Mouse (Mus musculus): ENCODE measurements around the gene Ganc. TPM values are rescaled to one million over a fixed set of nuclear protein-coding genes. Genes with fewer than 3 reads are reported as not detected.

Ganc gene
- polyA plus RNA-seq, 2 experiments: 4.8 to 5.1 TPM

DNA sequence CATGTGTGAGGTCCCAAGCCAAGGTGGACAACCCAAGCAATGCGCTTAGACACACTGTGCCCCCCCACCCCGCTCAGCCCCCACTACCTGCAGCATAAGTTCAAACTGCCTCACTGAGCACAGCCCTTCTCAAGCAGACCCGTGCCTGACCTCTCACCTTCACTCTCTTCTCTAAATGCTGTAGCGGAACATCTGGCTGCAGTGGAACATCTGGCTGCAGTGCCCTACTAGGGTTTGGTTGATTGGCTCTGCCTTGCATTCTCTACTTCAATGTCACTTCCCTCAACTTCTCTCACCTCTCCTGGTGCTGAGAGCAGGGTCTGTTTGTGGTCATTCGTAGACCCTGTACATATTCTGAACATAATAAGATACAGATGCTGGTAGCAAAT, 61.7 kb downstream of the Ganc start:
- Histone ChIP-seq H3K36me3 (replicated peaks; ENCODE audit: control insufficient read depth, insufficient read depth, low read depth) (no peaks in the 10 kb centered on the region), H3K9me3 (ENCODE audit: control insufficient read depth, low read length) (no peaks in the 10 kb centered on the region), H3K4me3 (ENCODE audit: insufficient read depth in 1 of 2, low read depth in 2 of 2, low read length in 2 of 2) (no peak overlapping the region), H3K27me3 (ENCODE audit: control insufficient read depth, insufficient read depth, low read length) (no peaks in the 10 kb centered on the region), H3K4me1 (replicated peaks; ENCODE audit: control insufficient read depth in 2 of 2, insufficient read depth in 2 of 2, low read length in 1 of 2) (peaks cover 0 to 18% of the 10 kb centered on the region in 2 experiments; a peak in 2 of 4 replicates), H3K27ac (no peak overlapping the region), H3K9ac (replicated peaks) (no peak overlapping the region), H3K4me2 (ENCODE audit: low read depth) (no peak overlapping the region)
- TF ChIP-seq CTCF (IDR thresholded peaks at IDR 0.05; ENCODE audit: low read depth): no peak
- no peak for TF ChIP-seq EP300 (IDR thresholded peaks at IDR 0.05; ENCODE audit: low read depth)
- 63% methylated on average over 5 of the region's 5 CpGs for WGBS (ENCODE audit: insufficient replicate concordance)
- ATAC-seq (ENCODE audit: insufficient read depth): no peak
- no peak for DNase-seq (ENCODE audit: low read depth in 3 of 3, low spot score in 3 of 3)

DNA sequence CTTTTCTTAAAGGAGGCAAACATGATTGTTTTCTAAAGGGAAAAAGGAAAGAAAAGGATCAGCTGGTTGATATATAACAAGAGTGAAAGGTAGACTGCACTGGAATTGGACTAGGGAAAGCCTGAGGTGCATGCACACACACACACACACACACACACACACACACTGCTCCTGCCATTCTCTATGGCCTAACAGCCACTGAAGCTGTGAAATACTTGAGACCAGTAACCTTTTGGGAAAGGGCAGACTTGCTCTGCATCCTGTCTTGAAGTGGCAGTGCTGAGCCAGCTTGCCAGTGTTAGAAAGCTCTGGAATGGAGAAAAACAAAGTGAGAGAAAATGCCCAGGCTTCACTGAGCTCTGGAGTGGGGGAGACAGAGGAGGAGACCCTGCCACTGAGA, 64.3 kb downstream of the Ganc start:
- ATAC-seq (ENCODE audit: insufficient read depth): no peak
- H3K9ac ChIP-seq (replicated peaks): no peak overlapping the region
- no peak overlapping the region for H3K4me3 ChIP-seq (ENCODE audit: insufficient read depth in 1 of 2, low read depth in 2 of 2, low read length in 2 of 2)
- no peaks in the 10 kb centered on the region for H3K36me3 ChIP-seq (replicated peaks; ENCODE audit: control insufficient read depth, insufficient read depth, low read depth)
- H3K4me2 ChIP-seq (ENCODE audit: low read depth): no peak overlapping the region
- no peaks in the 10 kb centered on the region for H3K27me3 ChIP-seq (ENCODE audit: control insufficient read depth, insufficient read depth, low read length)
- TF ChIP-seq CTCF (IDR thresholded peaks at IDR 0.05; ENCODE audit: low read depth) (no peak), EP300 (IDR thresholded peaks at IDR 0.05; ENCODE audit: low read depth) (no peak)
- H3K27ac ChIP-seq: no peak overlapping the region
- H3K9me3 ChIP-seq (ENCODE audit: control insufficient read depth, low read length): no peaks in the 10 kb centered on the region
- peaks cover 0 to 18% of the 10 kb centered on the region in 2 experiments; a peak in 2 of 4 replicates for H3K4me1 ChIP-seq (replicated peaks; ENCODE audit: control insufficient read depth in 2 of 2, insufficient read depth in 2 of 2, low read length in 1 of 2)
- no peak for DNase-seq (ENCODE audit: low read depth in 3 of 3, low spot score in 3 of 3)

GRCm38 (mm10) chr2:120469220-120469619, 65.5 kb downstream of the Ganc start:
- Histone ChIP-seq H3K4me3 (ENCODE audit: insufficient read depth in 1 of 2, low read depth in 2 of 2, low read length in 2 of 2) (no peak overlapping the region), H3K4me2 (ENCODE audit: low read depth) (no peak overlapping the region), H3K4me1 (replicated peaks; ENCODE audit: control insufficient read depth in 2 of 2, insufficient read depth in 2 of 2, low read length in 1 of 2) (peaks cover 0 to 10% of the 10 kb centered on the region in 2 experiments; a peak in 2 of 4 replicates), H3K9ac (replicated peaks) (no peak overlapping the region), H3K9me3 (ENCODE audit: control insufficient read depth, low read length) (no peaks in the 10 kb centered on the region), H3K27me3 (ENCODE audit: control insufficient read depth, insufficient read depth, low read length) (no peaks in the 10 kb centered on the region), H3K36me3 (replicated peaks; ENCODE audit: control insufficient read depth, insufficient read depth, low read depth) (no peaks in the 10 kb centered on the region), H3K27ac (no peak overlapping the region)
- DNase-seq (ENCODE audit: low read depth in 3 of 3, low spot score in 3 of 3): no peak
- no peak for TF ChIP-seq CTCF (IDR thresholded peaks at IDR 0.05; ENCODE audit: low read depth)
- no peak for TF ChIP-seq EP300 (IDR thresholded peaks at IDR 0.05; ENCODE audit: low read depth)
- ATAC-seq (ENCODE audit: insufficient read depth): no peak
- WGBS (ENCODE audit: insufficient replicate concordance): 40% methylated on average over 3 of the region's 3 CpGs

- H3K4me1 ChIP-seq (replicated peaks; ENCODE audit: control insufficient read depth in 2 of 2, insufficient read depth in 2 of 2, low read length in 1 of 2): peaks cover 0 to 8% of the 10 kb centered on the region in 2 experiments; a peak in 2 of 4 replicates
- H3K36me3 ChIP-seq (replicated peaks; ENCODE audit: control insufficient read depth, insufficient read depth, low read depth): no peaks in the 10 kb centered on the region
- 62% methylated on average over 10 of the region's 10 CpGs for WGBS (ENCODE audit: insufficient replicate concordance)
- H3K4me3 ChIP-seq (ENCODE audit: insufficient read depth in 1 of 2, low read depth in 2 of 2, low read length in 2 of 2): no peak overlapping the region
- H3K4me2 ChIP-seq (ENCODE audit: low read depth): no peak overlapping the region
- DNase-seq (ENCODE audit: low read depth in 3 of 3, low spot score in 3 of 3) (no peak), ATAC-seq (ENCODE audit: insufficient read depth) (no peak)
- H3K9ac ChIP-seq (replicated peaks): no peak overlapping the region
- H3K27me3 ChIP-seq (ENCODE audit: control insufficient read depth, insufficient read depth, low read length): no peaks in the 10 kb centered on the region
- H3K9me3 ChIP-seq (ENCODE audit: control insufficient read depth, low read length): no peaks in the 10 kb centered on the region
- H3K27ac ChIP-seq: no peak overlapping the region
- TF ChIP-seq EP300 (IDR thresholded peaks at IDR 0.05; ENCODE audit: low read depth): no peak
- TF ChIP-seq CTCF (IDR thresholded peaks at IDR 0.05; ENCODE audit: low read depth): no peak
Measured at GRCm38 (mm10) chr2:120469715-120470114, 66.0 kb downstream of the Ganc start.

- DNase-seq (ENCODE audit: low read depth in 3 of 3, low spot score in 3 of 3) (no peak), ATAC-seq (ENCODE audit: insufficient read depth) (no peak)
- H3K27ac ChIP-seq: no peak overlapping the region
- TF ChIP-seq CTCF (IDR thresholded peaks at IDR 0.05; ENCODE audit: low read depth) (no peak), EP300 (IDR thresholded peaks at IDR 0.05; ENCODE audit: low read depth) (no peak)
- no peak overlapping the region for H3K4me3 ChIP-seq (ENCODE audit: insufficient read depth in 1 of 2, low read depth in 2 of 2, low read length in 2 of 2)
- H3K9ac ChIP-seq (replicated peaks): no peak overlapping the region
- H3K9me3 ChIP-seq (ENCODE audit: control insufficient read depth, low read length): no peaks in the 10 kb centered on the region
- H3K27me3 ChIP-seq (ENCODE audit: control insufficient read depth, insufficient read depth, low read length): no peaks in the 10 kb centered on the region
- WGBS (ENCODE audit: insufficient replicate concordance): 68% methylated on average over 4 of the region's 4 CpGs
- H3K4me2 ChIP-seq (ENCODE audit: low read depth): no peak overlapping the region
- H3K36me3 ChIP-seq (replicated peaks; ENCODE audit: control insufficient read depth, insufficient read depth, low read depth): no peaks in the 10 kb centered on the region
- 0 out of 4 replicates have a peak, but pooled peaks cover 0 to 4% of the 10 kb centered on the region in 2 experiments for H3K4me1 ChIP-seq (replicated peaks; ENCODE audit: control insufficient read depth in 2 of 2, insufficient read depth in 2 of 2, low read length in 1 of 2)
Measured at GRCm38 (mm10) chr2:120470856-120471255, 67.2 kb downstream of the Ganc start.
